Mouse (Mus musculus): Measurements from ENCODE around the gene Dhx36.

DNA sequence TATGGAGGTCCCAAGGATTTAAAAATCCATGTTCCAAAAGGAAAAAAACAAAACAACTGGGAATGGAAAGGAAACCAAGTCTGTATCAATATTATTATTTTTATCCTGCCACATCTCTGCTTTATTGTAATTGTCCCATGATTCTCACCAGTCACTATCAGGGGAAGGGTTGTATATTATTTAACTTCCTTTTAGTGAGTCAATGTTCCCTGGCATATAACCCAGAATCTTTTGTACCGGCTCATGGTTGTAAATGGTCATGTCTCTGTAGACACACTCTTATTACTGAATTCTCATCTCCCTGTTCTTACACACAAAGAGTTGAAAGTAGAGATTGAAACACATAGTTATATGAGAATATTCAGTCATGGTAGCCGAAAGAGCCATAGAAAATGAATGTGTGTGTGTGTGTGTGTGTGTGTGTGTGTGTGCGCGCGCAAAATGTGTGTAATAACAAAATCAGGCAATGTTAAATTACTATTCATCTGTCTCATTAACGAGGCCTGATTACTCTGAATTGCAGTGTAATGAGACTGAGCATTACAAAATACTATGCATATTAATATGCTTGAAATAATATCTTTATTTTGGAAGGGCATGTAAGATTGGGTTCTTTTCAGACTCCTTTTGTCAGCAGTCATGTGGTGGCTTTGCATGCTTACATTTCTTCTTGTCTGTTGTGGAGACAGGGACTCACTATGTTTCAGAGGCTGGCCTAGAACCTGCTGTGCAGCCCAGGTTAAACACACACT lies 88.2 kb downstream of the Dhx36 start:
- TF ChIP-seq CTCF (IDR thresholded peaks at IDR 0.05; ENCODE audit: extremely low read depth, insufficient read depth, low read length) = no peak
- no peak for TF ChIP-seq POLR2A (IDR thresholded peaks at IDR 0.05; ENCODE audit: extremely low read depth, insufficient read depth, low read length)
